Mouse (Mus musculus): ENCODE measurements around the gene Ms4a14. TPM values are rescaled to one million over a fixed set of nuclear protein-coding genes. Genes with fewer than 3 reads are reported as not detected.
"Not testable (repeated sequence)": the region's sequence is repeated elsewhere in the genome, so short reads cannot be mapped to it uniquely, and the experiment has no call there.

Ms4a14 gene
- 0.06 TPM in 2 replicates for polyA plus RNA-seq (2015; fragmentation: Nextera tagmentation; extraction: Ambion mirVana)

- Histone ChIP-seq H3K4me3 (replicated peaks) (no peak within 1 kb of the TSS), H3K27me3 (replicated peaks) (no peaks in the 10 kb centered on the region), H3K9ac (no peak within 1 kb of the TSS), H3K4me1 (no peaks in the 10 kb centered on the region), H3K27ac (no peak within 1 kb of the TSS), H3K36me3 (no peaks in the 10 kb centered on the region), H3K9me3 (no peaks in the 10 kb centered on the region), H3K4me2 (no peak within 1 kb of the TSS)
- ATAC-seq (ENCODE audit: insufficient read depth, low FRiP score, low read depth), result no peak
- WGBS, result 65% methylated on average over 1 of the region's 1 CpGs
Measured at GRCm38 (mm10) chr19:11314354-11314753, at the start of gene Ms4a14. Ms4a14 (minus strand) TSS chr19:11314454.

GRCm38 (mm10) chr19:11362002-11362401, 47.7 kb upstream of the Ms4a14 start:
- Histone ChIP-seq H3K4me2 (no peak overlapping the region), H3K4me1 (no peaks in the 10 kb centered on the region), H3K27ac (no peak overlapping the region), H3K27me3 (replicated peaks) (no peaks in the 10 kb centered on the region), H3K9ac (no peak overlapping the region), H3K9me3 (no peaks in the 10 kb centered on the region), H3K4me3 (replicated peaks) (no peak overlapping the region), H3K36me3 (no peaks in the 10 kb centered on the region)
- no peak for ATAC-seq (ENCODE audit: insufficient read depth, low FRiP score, low read depth)

- Histone ChIP-seq H3K4me1 (no peaks in the 10 kb centered on the region), H3K9me3 (no peaks in the 10 kb centered on the region), H3K9ac (no peak overlapping the region), H3K4me2 (no peak overlapping the region), H3K36me3 (no peaks in the 10 kb centered on the region), H3K27ac (no peak overlapping the region), H3K4me3 (replicated peaks) (no peak overlapping the region), H3K27me3 (replicated peaks) (no peaks in the 10 kb centered on the region)
- 52% methylated on average over 3 of the region's 3 CpGs for WGBS
- ATAC-seq (ENCODE audit: insufficient read depth, low FRiP score, low read depth), result no peak
Measured at GRCm38 (mm10) chr19:11360106-11360505, 45.9 kb upstream of the Ms4a14 start.

- H3K36me3 ChIP-seq, result no peaks in the 10 kb centered on the region
Measured at GRCm38 (mm10) chr19:11355730-11356129, 41.5 kb upstream of the Ms4a14 start.

GRCm38 (mm10) chr19:11351878-11352277, 37.6 kb upstream of the Ms4a14 start:
- no peak overlapping the region for H3K4me2 ChIP-seq
- H3K4me1 ChIP-seq, result no peaks in the 10 kb centered on the region
- H3K9me3 ChIP-seq, result no peaks in the 10 kb centered on the region
- ATAC-seq (ENCODE audit: insufficient read depth, low FRiP score, low read depth), result no peak
- H3K9ac ChIP-seq, result no peak overlapping the region
- WGBS, result 37% methylated on average over 3 of the region's 3 CpGs
- H3K27ac ChIP-seq, result no peak overlapping the region
- H3K27me3 ChIP-seq (replicated peaks), result no peaks in the 10 kb centered on the region
- no peaks in the 10 kb centered on the region for H3K36me3 ChIP-seq
- H3K4me3 ChIP-seq (replicated peaks), result no peak overlapping the region

More at GRCm38 (mm10) chr19:11355730-11356129, 41.5 kb upstream of the Ms4a14 start:
- 78% methylated on average over 7 of the region's 7 CpGs for WGBS
- no peaks in the 10 kb centered on the region for H3K9me3 ChIP-seq
- H3K9ac ChIP-seq, result no peak overlapping the region
- no peak overlapping the region for H3K4me2 ChIP-seq
- no peak overlapping the region for H3K4me3 ChIP-seq (replicated peaks)
- H3K27me3 ChIP-seq (replicated peaks), result no peaks in the 10 kb centered on the region
- H3K4me1 ChIP-seq, result no peaks in the 10 kb centered on the region
- H3K27ac ChIP-seq, result no peak overlapping the region
- ATAC-seq (ENCODE audit: insufficient read depth, low FRiP score, low read depth), result no peak

GRCm38 (mm10) chr19:11349698-11350481, 35.6 kb upstream of the Ms4a14 start:
- 53% methylated on average over 7 of the region's 7 CpGs for WGBS
- H3K9ac ChIP-seq, result no peak overlapping the region
- no peak overlapping the region for H3K4me2 ChIP-seq
- H3K9me3 ChIP-seq, result no peaks in the 10 kb centered on the region
- no peak overlapping the region for H3K4me3 ChIP-seq (replicated peaks)
- no peak overlapping the region for H3K27ac ChIP-seq
- no peak for ATAC-seq (ENCODE audit: insufficient read depth, low FRiP score, low read depth)
- no peaks in the 10 kb centered on the region for H3K27me3 ChIP-seq (replicated peaks)
- no peaks in the 10 kb centered on the region for H3K4me1 ChIP-seq
- no peaks in the 10 kb centered on the region for H3K36me3 ChIP-seq

GRCm38 (mm10) chr19:11343992-11344391, 29.7 kb upstream of the Ms4a14 start:
- Histone ChIP-seq H3K36me3 (no peaks in the 10 kb centered on the region), H3K4me3 (replicated peaks) (no peak overlapping the region), H3K9ac (no peak overlapping the region), H3K4me2 (no peak overlapping the region), H3K27me3 (replicated peaks) (no peaks in the 10 kb centered on the region), H3K27ac (no peak overlapping the region), H3K9me3 (no peaks in the 10 kb centered on the region), H3K4me1 (no peaks in the 10 kb centered on the region)
- ATAC-seq (ENCODE audit: insufficient read depth, low FRiP score, low read depth), result no peak

- ATAC-seq (ENCODE audit: insufficient read depth, low FRiP score, low read depth), result no peak
- Histone ChIP-seq H3K27ac (no peak overlapping the region), H3K4me3 (replicated peaks) (no peak overlapping the region), H3K27me3 (replicated peaks) (no peaks in the 10 kb centered on the region), H3K9ac (no peak overlapping the region), H3K4me2 (no peak overlapping the region), H3K4me1 (no peaks in the 10 kb centered on the region), H3K36me3 (no peaks in the 10 kb centered on the region), H3K9me3 (no peaks in the 10 kb centered on the region)
Measured at GRCm38 (mm10) chr19:11343147-11343546, 28.9 kb upstream of the Ms4a14 start.

GRCm38 (mm10) chr19:11335932-11336331, 21.7 kb upstream of the Ms4a14 start, which contains the start of gene Ms4a7:
Ms4a7 (minus strand) TSS chr19:11336146.
- no peak for ATAC-seq (ENCODE audit: insufficient read depth, low FRiP score, low read depth)
- Histone ChIP-seq H3K27ac (no peak within 1 kb of the TSS), H3K9ac (no peak within 1 kb of the TSS), H3K9me3 (no peaks in the 10 kb centered on the region), H3K36me3 (no peaks in the 10 kb centered on the region), H3K4me3 (replicated peaks) (no peak within 1 kb of the TSS), H3K4me1 (no peaks in the 10 kb centered on the region), H3K27me3 (replicated peaks) (no peaks in the 10 kb centered on the region), H3K4me2 (no peak within 1 kb of the TSS)
- WGBS, result 78% methylated on average over 6 of the region's 6 CpGs

GRCm38 (mm10) chr19:11321123-11321522, 6.9 kb upstream of the Ms4a14 start:
- no peaks in the 10 kb centered on the region for H3K9me3 ChIP-seq
- WGBS, result 79% methylated on average over 1 of the region's 1 CpGs
- no peaks in the 10 kb centered on the region for H3K27me3 ChIP-seq (replicated peaks)
- no peak overlapping the region for H3K4me3 ChIP-seq (replicated peaks)
- H3K4me1 ChIP-seq, result no peaks in the 10 kb centered on the region
- no peak for ATAC-seq (ENCODE audit: insufficient read depth, low FRiP score, low read depth)
- no peaks in the 10 kb centered on the region for H3K36me3 ChIP-seq
- no peak overlapping the region for H3K4me2 ChIP-seq
- H3K9ac ChIP-seq, result no peak overlapping the region
- H3K27ac ChIP-seq, result no peak overlapping the region

GRCm38 (mm10) chr19:11316786-11317185, 2.5 kb upstream of the Ms4a14 start:
- Histone ChIP-seq H3K9ac (no peak overlapping the region), H3K4me2 (no peak overlapping the region), H3K27me3 (replicated peaks) (no peaks in the 10 kb centered on the region), H3K9me3 (no peaks in the 10 kb centered on the region), H3K27ac (no peak overlapping the region), H3K4me3 (replicated peaks) (no peak overlapping the region), H3K36me3 (no peaks in the 10 kb centered on the region), H3K4me1 (no peaks in the 10 kb centered on the region)
- 81% methylated on average over 4 of the region's 4 CpGs for WGBS
- no peak for ATAC-seq (ENCODE audit: insufficient read depth, low FRiP score, low read depth)

GRCm38 (mm10) chr19:11308888-11309287, 5.4 kb downstream of the Ms4a14 start:
- H3K4me3 ChIP-seq (replicated peaks), result no peak overlapping the region
- H3K27me3 ChIP-seq (replicated peaks), result no peaks in the 10 kb centered on the region
- H3K4me2 ChIP-seq, result no peak overlapping the region
- H3K27ac ChIP-seq, result no peak overlapping the region
- H3K9me3 ChIP-seq, result no peaks in the 10 kb centered on the region
- H3K4me1 ChIP-seq, result no peaks in the 10 kb centered on the region
- no peak for ATAC-seq (ENCODE audit: insufficient read depth, low FRiP score, low read depth)
- H3K9ac ChIP-seq, result no peak overlapping the region
- H3K36me3 ChIP-seq, result no peaks in the 10 kb centered on the region

GRCm38 (mm10) chr19:11299529-11299928, 14.7 kb downstream of the Ms4a14 start:
- H3K27ac ChIP-seq; H3K9ac ChIP-seq; H3K9me3 ChIP-seq; H3K27me3 ChIP-seq (replicated peaks); H3K4me2 ChIP-seq; H3K4me1 ChIP-seq; ATAC-seq (ENCODE audit: insufficient read depth, low FRiP score, low read depth); H3K4me3 ChIP-seq (replicated peaks); H3K36me3 ChIP-seq: not testable (repeated sequence)
- 60% methylated on average over 4 of the region's 4 CpGs for WGBS
